Mouse (Mus musculus): ENCODE measurements around the gene Zfp213. TPM values are rescaled to one million over a fixed set of nuclear protein-coding genes. Genes with fewer than 3 reads are reported as not detected.

Gene Zfp213
- polyA plus RNA-seq, 1 experiment from 2014 or later, result 14.6 TPM

Other genes starting within 250 kb of the Zfp213 start
- not detected in 2 replicates for gene Vmn2r115, start 220.5 kb downstream of the Zfp213 start, polyA plus RNA-seq (2015; fragmentation: Nextera tagmentation; extraction: Ambion mirVana)
- gene Vmn2r116, start 179.6 kb downstream of the Zfp213 start, polyA plus RNA-seq (2015; fragmentation: Nextera tagmentation; extraction: Ambion mirVana), result not detected in 2 replicates
- gene Vmn2r117, start 84.5 kb downstream of the Zfp213 start, polyA plus RNA-seq (2015; fragmentation: Nextera tagmentation; extraction: Ambion mirVana), result not detected in 2 replicates
- gene Zfp13, start 35.2 kb upstream of the Zfp213 start, polyA plus RNA-seq (2015; fragmentation: Nextera tagmentation; extraction: Ambion mirVana), result 1.5 and 1.7 TPM in 2 replicates
- 0.05 and 0.08 TPM in 2 replicates for gene Zscan10, start 36.6 kb upstream of the Zfp213 start, polyA plus RNA-seq (2015; fragmentation: Nextera tagmentation; extraction: Ambion mirVana)
- gene Mmp25, start 81.0 kb upstream of the Zfp213 start, polyA plus RNA-seq (2015; fragmentation: Nextera tagmentation; extraction: Ambion mirVana), result 0.59 and 1.1 TPM in 2 replicates
- gene Bicdl2, start 96.3 kb upstream of the Zfp213 start, polyA plus RNA-seq (2015; fragmentation: Nextera tagmentation; extraction: Ambion mirVana), result 0.58 and 0.99 TPM in 2 replicates
- gene Hcfc1r1, start 109.4 kb upstream of the Zfp213 start, polyA plus RNA-seq (2015; fragmentation: Nextera tagmentation; extraction: Ambion mirVana), result 62.0 and 70.7 TPM in 2 replicates
- gene Thoc6, start 109.6 kb upstream of the Zfp213 start, polyA plus RNA-seq (2015; fragmentation: Nextera tagmentation; extraction: Ambion mirVana), result 47.3 and 50.7 TPM in 2 replicates
- gene Tnfrsf12a, start 113.2 kb upstream of the Zfp213 start, polyA plus RNA-seq (2015; fragmentation: Nextera tagmentation; extraction: Ambion mirVana), result 6.0 and 9.4 TPM in 2 replicates
- 0.39 and 0.45 TPM in 2 replicates for gene Cldn6, start 115.0 kb upstream of the Zfp213 start, polyA plus RNA-seq (2015; fragmentation: Nextera tagmentation; extraction: Ambion mirVana)
- gene Cldn9, start 119.8 kb upstream of the Zfp213 start, polyA plus RNA-seq (2015; fragmentation: Nextera tagmentation; extraction: Ambion mirVana), result 0.57 and 1.3 TPM in 2 replicates
- gene 1520401A03Rik, start 158.5 kb upstream of the Zfp213 start, polyA plus RNA-seq (2015; fragmentation: Nextera tagmentation; extraction: Ambion mirVana), result 0.26 and 0.77 TPM in 2 replicates
- gene Pkmyt1, start 162.1 kb upstream of the Zfp213 start, polyA plus RNA-seq (2015; fragmentation: Nextera tagmentation; extraction: Ambion mirVana), result 35.9 and 40.1 TPM in 2 replicates
- 6.1 and 7.6 TPM in 2 replicates for gene Paqr4, start 176.6 kb upstream of the Zfp213 start, polyA plus RNA-seq (2015; fragmentation: Nextera tagmentation; extraction: Ambion mirVana)
- gene Kremen2, start 181.6 kb upstream of the Zfp213 start, polyA plus RNA-seq (2015; fragmentation: Nextera tagmentation; extraction: Ambion mirVana), result 7.2 and 7.3 TPM in 2 replicates
- 37.7 and 41.0 TPM in 2 replicates for gene Flywch1, start 207.4 kb upstream of the Zfp213 start, polyA plus RNA-seq (2015; fragmentation: Nextera tagmentation; extraction: Ambion mirVana)
- 13.4 and 14.6 TPM in 2 replicates for gene Flywch2, start 221.8 kb upstream of the Zfp213 start, polyA plus RNA-seq (2015; fragmentation: Nextera tagmentation; extraction: Ambion mirVana)
- 318 and 508 TPM in 2 replicates for gene Srrm2, start 226.3 kb upstream of the Zfp213 start, polyA plus RNA-seq (2015; fragmentation: Nextera tagmentation; extraction: Ambion mirVana)

Measured in thymus, postnatal 0 days (tissue).